Mouse (Mus musculus) CD4-positive naive resting alpha-beta T cell, adult 57 days (primary cell): ENCODE results near the gene Ankmy1. TPM values are rescaled to one million over a fixed set of nuclear protein-coding genes. Genes with fewer than 3 reads are reported as not detected.

Source experiments
- total RNA-seq: library from RNA; stranded (reverse); gene quantifications from one replicate; pipeline ENCODE4 v1.2.4, GENCODE M21; 2023

Gene Ankmy1
- 1.7 TPM for total RNA-seq

GRCm38 (mm10) chr1:92902786-92903185 is at the start of gene Ankmy1:
TSS of gene Ankmy1 (minus strand) at chr1:92902906.

GRCm38 (mm10) chr1:92950607-92951006 is 47.9 kb upstream of the Ankmy1 start, which contains the start of gene Gpr35:
TSS of gene Gpr35 (plus strand) at chr1:92950865.

GRCm38 (mm10) chr1:92934182-92934827 is 31.6 kb upstream of the Ankmy1 start, which contains the start of gene Capn10:
TSS of gene Capn10 (plus strand) at chr1:92934376.

GRCm38 (mm10) chr1:92910239-92910885 is 7.7 kb upstream of the Ankmy1 start, which contains the start of gene Rnpepl1:
TSS of gene Rnpepl1 (plus strand) at chr1:92910783.

GRCm38 (mm10) chr1:92906779-92907631 is 4.3 kb upstream of the Ankmy1 start, which contains the start of gene Dusp28:
TSS of gene Dusp28 (plus strand) at chr1:92906981.

GRCm38 (mm10) chr1:92831188-92832001 is 71.3 kb downstream of the Ankmy1 start, which contains the start of gene Gpc1:
TSS of gene Gpc1 (plus strand) at chr1:92831645.

Other genes starting within 250 kb of the Ankmy1 start
- gene Gpc1, start 71.3 kb downstream of the Ankmy1 start, total RNA-seq, result 4.6 TPM
- gene Dusp28, start 4.1 kb upstream of the Ankmy1 start, total RNA-seq, result 6.4 TPM
- gene Rnpepl1, start 7.9 kb upstream of the Ankmy1 start, total RNA-seq, result 101 TPM
- gene Capn10, start 31.5 kb upstream of the Ankmy1 start, total RNA-seq, result 26.0 TPM
- gene Gpr35, start 48.0 kb upstream of the Ankmy1 start, total RNA-seq, result 0.92 TPM
- not detected for gene Aqp12, start 103.4 kb upstream of the Ankmy1 start, total RNA-seq
- not detected for gene Kif1a, start 199.0 kb upstream of the Ankmy1 start, total RNA-seq
- gene Agxt, start 232.3 kb upstream of the Ankmy1 start, total RNA-seq, result not detected